Mouse (Mus musculus) urinary bladder, postnatal 4 days (tissue): ENCODE measurements around the gene Ctnna3.
"Not testable (repeated sequence)": the region's sequence is repeated elsewhere in the genome, so short reads cannot be mapped to it uniquely, and the experiment has no call there.

Experiments
- DNase-seq, 2 experiments: peaks; one replicate each; pipeline ENCODE4 v3.0.0; 2021 to 2022; ENCODE audit warnings: low spot score in 2 of 2

Gene Ctnna3

DNA sequence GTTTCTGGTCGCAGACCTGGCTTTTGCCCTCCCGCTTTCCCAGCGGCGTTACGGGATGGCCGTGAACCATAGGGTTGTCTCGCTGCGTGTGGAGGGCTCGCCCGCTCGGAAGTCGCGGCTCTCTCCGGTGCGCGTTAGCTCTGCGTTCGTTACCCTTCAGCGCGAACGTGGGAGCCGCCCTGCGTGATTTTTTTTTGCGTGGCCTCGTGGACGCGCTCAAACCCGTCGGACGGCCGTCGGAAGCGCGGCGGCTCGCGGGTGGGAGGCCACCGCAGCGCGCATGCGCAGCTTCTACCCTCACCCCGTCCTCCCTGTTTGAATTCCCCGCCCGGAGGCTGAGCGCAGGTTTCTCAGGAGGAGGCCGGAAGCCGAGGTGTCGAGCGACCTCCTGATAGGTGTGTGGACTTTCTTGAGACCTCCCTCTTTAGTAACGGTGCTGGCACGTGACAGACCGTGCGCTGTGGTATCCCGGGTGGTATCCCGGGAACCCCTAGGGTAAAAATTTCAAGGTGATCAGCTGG, at the start of gene Ctnna3:
Ctnna3 (plus strand) TSS at position 314 of the 521 bp plus-strand sequence.
- peak; percentile 80 to 84 for DNase-seq

- no peak for DNase-seq
Observed at GRCm38 (mm10) chr10:63381498-63382280, 48.2 kb upstream of the Ctnna3 start, which contains the start of gene Sirt1. Gene Sirt1 (minus strand): TSS chr10:63381704.

DNA sequence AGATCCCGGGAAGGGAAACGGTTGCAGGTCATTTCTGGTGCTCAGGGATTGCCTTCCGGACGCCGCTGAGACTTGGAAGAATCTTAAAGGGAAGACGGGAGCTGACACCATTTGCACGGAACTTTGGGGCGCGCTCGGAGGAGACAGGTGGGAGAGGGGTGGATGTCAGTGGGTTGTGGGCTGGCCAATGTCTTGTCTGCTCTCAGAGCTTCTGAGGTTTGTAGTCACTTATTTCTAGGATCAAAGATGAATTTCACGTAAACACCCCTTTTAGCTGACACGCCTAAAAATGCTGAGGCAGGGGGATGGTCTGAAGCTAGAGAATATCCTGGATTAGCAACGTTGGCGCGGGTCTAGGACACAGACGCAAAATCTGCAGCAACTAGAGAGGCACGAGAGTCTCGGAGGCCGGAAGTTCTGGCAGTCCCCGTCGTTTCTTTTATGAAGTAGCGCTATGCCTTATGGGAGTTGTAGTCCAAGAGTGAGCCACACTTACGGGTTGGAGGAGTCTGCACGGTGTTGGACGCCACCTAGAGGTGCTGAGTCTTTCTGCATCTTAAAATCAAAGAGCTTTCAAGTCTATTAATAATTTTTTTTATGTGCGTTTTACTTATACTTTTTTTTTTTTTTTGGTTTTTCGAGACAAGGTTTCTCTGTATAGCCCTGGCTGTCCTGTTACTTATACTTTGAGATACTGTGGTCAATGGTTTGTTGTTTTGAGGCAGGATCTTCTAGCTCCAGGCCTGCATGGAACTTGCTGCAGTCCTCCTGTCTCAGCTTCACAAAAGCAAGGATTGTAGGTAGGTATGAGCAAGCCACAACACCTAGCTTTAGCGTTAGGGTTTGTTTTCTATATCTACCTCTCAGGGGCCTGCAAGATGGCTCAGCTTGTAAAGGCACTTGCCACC, 47.3 kb upstream of the Ctnna3 start, which contains the start of gene Dnajc12:
Dnajc12 (plus strand) TSS at position 72 of the 908 bp plus-strand sequence.
- peak; percentile 69 to 76 for DNase-seq

DNA sequence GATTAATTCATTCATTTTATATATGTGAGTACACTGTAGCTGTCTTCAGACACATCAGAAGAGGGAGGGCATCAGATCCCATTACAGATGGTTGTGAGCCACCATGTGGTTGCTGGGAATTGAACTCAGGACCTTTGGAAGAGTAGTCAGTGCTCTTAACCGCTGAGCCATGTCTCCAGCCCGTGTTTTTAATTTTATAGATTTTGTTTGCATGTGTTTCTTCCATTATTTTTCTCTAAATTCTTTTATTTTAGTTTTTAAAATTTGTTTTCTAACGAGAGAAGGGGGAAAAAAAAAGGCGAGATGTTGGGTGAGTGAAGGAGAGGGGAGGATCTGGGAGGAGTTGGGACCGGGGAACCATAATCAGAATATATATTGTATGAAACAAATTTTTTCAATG, 44.0 kb upstream of the Ctnna3 start:
- not testable (repeated sequence) for DNase-seq

DNA sequence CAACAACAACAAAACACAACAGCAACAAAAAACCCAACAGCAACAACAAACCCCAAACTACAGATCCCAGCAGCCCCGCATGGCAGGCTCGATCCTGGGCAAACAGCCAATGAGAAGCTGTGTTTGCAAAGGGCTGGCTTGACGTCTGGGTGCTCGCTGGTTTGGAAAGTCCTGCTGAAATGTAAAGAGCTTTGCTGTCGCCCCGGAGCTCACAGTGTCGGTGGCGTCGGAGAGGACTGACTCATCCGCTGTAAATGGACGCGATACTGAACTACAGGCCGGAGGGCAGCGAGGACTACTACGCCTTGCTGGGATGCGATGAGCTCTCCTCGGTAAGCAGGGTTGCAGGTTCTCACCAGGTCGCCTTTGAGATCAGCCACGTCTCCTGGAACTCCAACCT, 43.5 kb upstream of the Ctnna3 start:
- DNase-seq: peak; percentile 71 to 78

GRCm38 (mm10) chr10:63386991-63387390, 42.9 kb upstream of the Ctnna3 start:
- DNase-seq: no peak

- no peak for DNase-seq
Observed at GRCm38 (mm10) chr10:63388948-63389347, 41.0 kb upstream of the Ctnna3 start.

DNA sequence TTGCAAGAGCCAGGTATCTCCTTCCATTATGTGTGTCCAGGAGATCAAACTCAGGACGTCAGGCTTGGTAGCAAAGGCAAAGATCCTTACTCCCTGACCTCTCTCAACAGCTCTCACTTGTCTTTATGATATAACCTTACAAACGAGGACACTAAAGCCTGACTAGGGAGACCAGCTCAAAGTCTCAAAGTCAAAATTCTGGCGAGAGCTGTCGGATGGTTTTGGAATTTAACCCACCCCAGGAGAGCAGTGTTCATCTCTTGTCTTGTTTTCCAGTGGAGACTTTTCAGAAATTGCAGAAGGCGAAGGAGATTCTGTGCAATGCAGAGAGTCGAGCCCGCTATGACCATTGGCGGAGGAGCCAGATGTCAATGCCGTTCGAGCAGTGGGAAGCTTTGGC, 32.9 kb upstream of the Ctnna3 start:
- no peak for DNase-seq

DNA sequence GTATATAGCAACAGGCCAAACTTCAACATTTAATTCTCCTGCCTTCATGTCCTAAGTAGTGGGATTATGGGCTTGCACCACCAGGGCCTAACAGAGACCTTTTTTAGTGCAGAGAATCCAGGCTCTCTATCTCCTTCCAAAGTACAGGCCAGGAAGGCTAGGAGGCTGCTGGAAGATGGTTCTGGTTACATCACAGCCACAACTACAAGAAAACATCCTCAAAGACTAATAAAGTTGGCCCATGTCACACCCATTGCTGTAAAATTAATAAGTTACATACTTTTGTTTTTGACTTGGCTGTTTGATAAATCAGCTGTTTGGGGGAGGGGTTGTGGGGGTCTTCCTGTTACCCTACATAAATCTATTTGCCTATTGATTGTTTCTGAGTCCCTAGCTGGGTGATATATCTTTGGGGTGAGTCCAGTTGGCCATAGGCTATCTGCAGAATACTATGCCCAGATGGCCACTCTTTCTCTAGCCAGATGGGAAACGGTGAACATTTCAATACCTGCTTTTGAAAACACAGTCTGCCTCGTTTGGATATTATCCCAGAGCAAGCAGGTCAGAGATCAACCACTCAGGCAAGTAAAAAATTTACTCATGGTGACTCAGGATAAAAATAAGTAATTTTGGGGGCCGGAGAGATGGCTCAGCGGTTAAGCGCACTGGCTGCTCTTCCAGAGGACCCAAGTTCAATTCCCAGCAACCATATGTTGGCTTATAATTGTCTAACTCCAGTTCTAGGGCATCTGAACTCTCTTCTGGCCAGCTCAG, 27.0 kb upstream of the Ctnna3 start:
- DNase-seq: no peak

GRCm38 (mm10) chr10:63403636-63404035, 26.3 kb upstream of the Ctnna3 start:
- no peak for DNase-seq

GRCm38 (mm10) chr10:63410162-63410956, 19.5 kb upstream of the Ctnna3 start:
- DNase-seq: no peak

DNA sequence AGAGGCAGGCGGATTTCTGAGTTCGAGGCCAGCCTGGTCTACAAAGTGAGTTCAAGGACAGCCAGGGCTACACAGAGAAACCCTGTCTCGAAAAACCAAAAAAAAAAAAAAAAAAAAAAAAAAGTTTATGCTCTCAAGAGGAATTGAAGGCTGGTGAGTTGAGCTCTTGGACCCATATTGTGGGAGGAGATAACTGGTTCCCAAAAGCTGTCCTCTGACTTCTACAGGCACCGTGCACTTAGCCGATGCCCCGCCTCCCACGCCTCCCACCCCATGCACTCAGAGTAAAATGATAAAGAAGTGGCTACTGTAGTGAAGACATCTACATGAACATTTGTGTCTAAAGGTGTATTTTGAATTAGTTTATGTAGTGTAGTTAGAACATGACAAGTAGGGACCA, 18.2 kb upstream of the Ctnna3 start:
- not testable (repeated sequence) for DNase-seq

DNA sequence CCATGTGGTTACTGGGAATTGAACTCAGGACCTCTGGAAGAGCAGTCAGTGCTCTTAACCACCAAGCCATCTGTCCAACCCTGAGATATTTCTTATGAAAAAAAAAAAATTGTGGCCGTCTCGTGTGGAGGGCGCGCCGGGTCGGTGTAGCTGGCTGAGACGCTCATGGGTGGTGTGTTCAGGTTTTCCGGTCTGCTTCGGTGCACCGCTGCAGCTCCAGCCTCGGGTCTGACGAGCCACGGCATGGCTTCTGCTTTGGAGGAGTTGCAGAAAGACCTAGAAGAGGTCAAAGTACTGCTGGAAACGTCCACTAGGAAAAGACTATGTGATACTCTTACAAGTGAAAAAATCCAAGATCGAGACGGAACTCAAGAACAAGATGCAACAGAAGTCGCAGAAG, 17.1 kb upstream of the Ctnna3 start:
- no peak for DNase-seq

GRCm38 (mm10) chr10:63415287-63415686, 14.6 kb upstream of the Ctnna3 start:
- no peak for DNase-seq

- DNase-seq: no peak
Observed at GRCm38 (mm10) chr10:63415850-63416249, 14.0 kb upstream of the Ctnna3 start.

GRCm38 (mm10) chr10:63417061-63417460, 12.8 kb upstream of the Ctnna3 start:
- no peak for DNase-seq

DNA sequence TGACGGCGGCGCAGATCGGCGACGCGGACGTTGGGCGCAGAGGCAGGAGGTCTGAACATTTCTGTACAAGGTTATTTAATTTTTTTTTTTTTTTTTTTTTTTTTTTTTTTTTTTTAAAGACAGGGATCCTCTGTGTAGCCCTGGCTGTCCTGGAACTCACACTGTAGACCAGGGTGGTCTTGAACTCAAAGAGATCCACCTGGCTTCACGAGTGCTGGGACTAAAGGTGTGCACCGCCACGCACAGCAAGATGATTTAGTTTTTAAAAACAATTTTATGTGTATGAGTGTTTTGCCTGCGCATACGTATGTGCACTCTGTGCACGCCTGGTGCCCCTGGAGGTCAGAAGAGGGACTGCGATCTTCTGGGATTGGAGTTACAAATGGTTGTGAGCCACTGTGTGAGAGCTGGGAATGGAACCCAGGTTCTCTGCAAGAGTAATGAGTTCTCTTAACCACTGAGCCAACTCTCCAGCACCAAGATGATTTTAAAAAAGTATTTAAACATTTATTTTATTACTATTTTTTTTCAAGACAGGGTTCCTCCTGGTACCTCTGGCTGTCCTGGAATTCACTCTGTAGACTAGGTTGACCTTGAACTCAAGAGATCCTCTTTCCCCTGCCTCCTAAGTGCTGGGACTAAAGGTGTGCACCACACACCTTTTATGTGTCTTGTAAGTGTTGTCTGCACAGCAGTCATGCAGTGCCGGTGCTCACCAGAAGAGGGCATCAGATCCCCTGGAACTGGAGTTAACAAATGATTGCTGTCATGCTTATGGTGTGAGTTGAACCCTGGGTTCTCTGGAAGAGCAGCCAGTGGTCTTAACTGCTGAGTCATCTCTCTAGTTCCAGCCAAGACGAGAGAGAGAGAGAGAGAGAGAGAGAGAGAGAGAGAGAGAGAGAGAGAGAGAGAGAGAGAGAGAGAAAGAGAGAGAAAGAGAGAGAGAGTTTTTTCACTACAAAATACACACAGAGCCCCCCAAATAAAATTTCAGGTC, 7.9 kb upstream of the Ctnna3 start, which contains the start of gene Gm7075:
Gm7075 (minus strand) TSS at position 51 of the 997 bp plus-strand sequence.
- DNase-seq: peak in 1 of 2 experiments; percentile 69

DNA sequence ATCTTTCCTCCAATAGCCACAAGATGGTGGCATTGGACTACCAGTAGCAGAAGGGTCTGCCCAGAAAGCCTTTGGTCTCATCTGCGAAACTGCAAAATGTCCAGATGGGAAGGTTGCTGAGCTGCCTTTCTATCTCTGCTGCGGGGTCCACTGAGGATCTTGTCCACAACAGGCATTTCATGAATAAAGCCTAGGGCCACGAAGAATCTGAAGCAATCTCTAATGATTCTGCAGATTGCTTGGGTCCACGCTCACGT, 7.2 kb upstream of the Ctnna3 start:
- DNase-seq: no peak

DNA sequence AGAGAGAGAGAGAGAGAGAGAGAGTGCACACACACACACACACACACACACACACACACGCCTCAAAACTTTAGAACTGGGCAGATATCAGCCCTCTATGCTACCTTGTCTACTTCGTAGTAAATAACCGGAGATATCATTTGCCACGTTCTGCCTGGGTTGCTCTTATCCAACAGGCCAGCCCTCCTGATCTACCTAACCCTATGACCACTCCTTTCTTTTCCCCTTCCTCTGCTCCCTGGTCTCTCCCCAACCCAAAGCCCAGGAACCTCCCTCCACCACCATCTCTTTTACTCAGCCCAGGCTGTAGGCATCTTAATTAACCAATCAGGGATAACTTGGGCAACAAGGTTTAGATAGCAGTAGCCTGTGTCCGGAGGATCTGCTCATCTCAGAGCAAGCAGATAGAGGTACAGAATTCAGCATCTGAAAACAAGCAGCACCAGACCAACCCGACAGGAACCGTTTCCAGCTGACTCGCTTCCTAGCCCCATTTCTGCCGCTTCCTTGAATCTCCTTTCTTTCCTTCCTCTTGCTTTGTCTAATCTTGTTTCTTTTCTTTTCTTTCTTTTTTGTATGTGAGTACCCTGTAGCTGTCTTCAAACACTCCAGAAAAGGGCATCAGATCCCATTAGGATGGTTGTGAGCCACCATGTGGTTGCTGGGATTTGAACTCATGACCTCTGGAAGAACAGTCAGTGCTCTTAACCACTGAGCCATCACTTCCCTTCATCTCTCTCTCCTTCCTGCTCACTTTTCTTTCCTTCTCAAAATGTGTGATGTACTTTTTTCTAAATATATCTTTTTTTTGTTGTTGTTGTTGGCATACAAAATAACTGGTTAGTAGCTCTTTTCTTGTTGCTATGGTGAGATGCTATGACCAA, 6.1 kb upstream of the Ctnna3 start:
- DNase-seq: no peak
